Mouse (Mus musculus) intestine, embryonic 16.5 days (tissue): Measurements from ENCODE around the gene Cyp2s1. TPM values are rescaled to one million over a fixed set of nuclear protein-coding genes. Genes with fewer than 3 reads are reported as not detected.
A peak's percentile ranks its signal among the peaks of the same experiment; 100 is the strongest.

Experiments
- ATAC-seq: fragments of 200-750 bp; cut with Nextera tagmentation; 2 replicates; pipeline ENCODE4 v1.8.0; 2017; ENCODE audit warnings: moderate TSS enrichment, moderate library complexity
- H3K27ac ChIP-seq: fragments of 300-500 bp; sonication (generic); 2 replicates; pipeline ENCODE4 v1.5.1; 2014; ENCODE audit warnings: mild to moderate bottlenecking, low read length
- H3K27me3 ChIP-seq: fragments of 300-500 bp; sonication (generic); replicated peaks from 2 replicates; pipeline ENCODE4 v1.6.1; 2014; ENCODE audit warnings: low read length, control low read depth, mixed read lengths; ENCODE audit not compliant: control insufficient read depth, insufficient read depth
- H3K36me3 ChIP-seq: fragments of 300-500 bp; sonication (generic); 2 replicates; pipeline ENCODE4 v1.6.1; 2014; ENCODE audit warnings: low read length, control low read depth; ENCODE audit not compliant: control insufficient read depth, insufficient read depth
- H3K4me1 ChIP-seq: fragments of 300-500 bp; sonication (generic); 2 replicates; pipeline ENCODE4 v1.6.1; 2014; ENCODE audit warnings: low read length, control low read depth, mixed read lengths; ENCODE audit not compliant: control insufficient read depth, insufficient read depth
- H3K4me2 ChIP-seq: fragments of 300-500 bp; sonication (generic); 2 replicates; pipeline ENCODE4 v1.6.1; 2014; ENCODE audit warnings: low read depth, low read length, control low read depth
- H3K4me3 ChIP-seq: fragments of 300-500 bp; sonication (generic); 2 replicates; pipeline ENCODE4 v1.5.1; 2014; ENCODE audit warnings: mild to moderate bottlenecking, low read length
- H3K9ac ChIP-seq: fragments of 300-500 bp; sonication (generic); 2 replicates; pipeline ENCODE4 v1.6.1; 2014; ENCODE audit warnings: low read depth, low read length
- H3K9me3 ChIP-seq: fragments of 300-500 bp; sonication (generic); 2 replicates; pipeline ENCODE4 v1.6.1; 2016; ENCODE audit warnings: low read length, control low read depth; ENCODE audit not compliant: control insufficient read depth
- WGBS: fragments of 180-500 bp; shearing (Covaris S2); extraction: QIAGEN DNeasy Blood & Tissue Kit; methylation state at CpG from one replicate; pipeline ENCODE4 v1.1.7; 2014; 5-methylcytosine and 5-hydroxymethylcytosine counted together
- polyA plus RNA-seq: library from polyadenylated mRNA; unstranded; fragments of >200 nt; fragmentation: Nextera tagmentation; extraction: Ambion mirVana; gene quantifications from 2 replicates; pipeline ENCODE4 v1.2.1, GENCODE M21; 2015

The Cyp2s1 gene
- polyA plus RNA-seq, 1 experiment from 2014 or later, result 41.3 TPM

- Histone ChIP-seq H3K9me3 (no peaks in the 10 kb centered on the region), H3K36me3 (no peaks in the 10 kb centered on the region), H3K4me2 (peak overlapping the region; percentile 68), H3K4me1 (peaks cover 38% of the 10 kb centered on the region), H3K27ac (no peak overlapping the region), H3K27me3 (no peaks in the 10 kb centered on the region), H3K4me3 (peak overlapping the region; percentile 69; the same call in 1 of the 2 replicates), H3K9ac (peak overlapping the region; percentile 70)
- no peak for ATAC-seq
- WGBS, result 61% methylated on average over 4 of the region's 4 CpGs
Measured at GRCm38 (mm10) chr7:25786974-25787373, 29.7 kb downstream of the Cyp2s1 start.

GRCm38 (mm10) chr7:25785752-25786151 is 31.0 kb downstream of the Cyp2s1 start:
- H3K4me1 ChIP-seq, result peaks cover 51% of the 10 kb centered on the region
- H3K4me3 ChIP-seq, result no peak overlapping the region
- no peak for ATAC-seq
- peak overlapping the region; percentile 33; the same call in 1 of the 2 replicates for H3K9ac ChIP-seq
- WGBS, result 70% methylated on average over 4 of the region's 4 CpGs
- no peaks in the 10 kb centered on the region for H3K27me3 ChIP-seq
- H3K36me3 ChIP-seq, result no peaks in the 10 kb centered on the region
- no peaks in the 10 kb centered on the region for H3K9me3 ChIP-seq
- no peak overlapping the region for H3K4me2 ChIP-seq
- peak overlapping the region; percentile 14; the same call in 1 of the 2 replicates for H3K27ac ChIP-seq

GRCm38 (mm10) chr7:25784808-25785207 is 31.9 kb downstream of the Cyp2s1 start:
- Histone ChIP-seq H3K4me3 (no peak overlapping the region), H3K27me3 (no peaks in the 10 kb centered on the region), H3K4me1 (peaks cover 45% of the 10 kb centered on the region), H3K9ac (no peak overlapping the region), H3K36me3 (no peaks in the 10 kb centered on the region), H3K9me3 (no peaks in the 10 kb centered on the region), H3K4me2 (no peak overlapping the region), H3K27ac (no peak overlapping the region)
- ATAC-seq, result no peak
- WGBS, result 54% methylated on average over 1 of the region's 1 CpGs

GRCm38 (mm10) chr7:25783746-25784145 is 33.0 kb downstream of the Cyp2s1 start:
- no peak for ATAC-seq
- Histone ChIP-seq H3K9me3 (no peaks in the 10 kb centered on the region), H3K27me3 (no peaks in the 10 kb centered on the region), H3K36me3 (no peaks in the 10 kb centered on the region), H3K4me3 (no peak overlapping the region), H3K27ac (no peak overlapping the region), H3K9ac (no peak overlapping the region), H3K4me1 (peaks cover 37% of the 10 kb centered on the region), H3K4me2 (no peak overlapping the region)
- 65% methylated on average over 8 of the region's 8 CpGs for WGBS

GRCm38 (mm10) chr7:25782744-25783143 is 34.0 kb downstream of the Cyp2s1 start:
- Histone ChIP-seq H3K9ac (no peak overlapping the region), H3K36me3 (no peaks in the 10 kb centered on the region; the same call in none of the 2 replicates), H3K27me3 (no peaks in the 10 kb centered on the region), H3K9me3 (no peaks in the 10 kb centered on the region), H3K27ac (peak overlapping the region; percentile 57), H3K4me1 (peaks cover 35% of the 10 kb centered on the region), H3K4me3 (no peak overlapping the region; the same call in 1 of the 2 replicates), H3K4me2 (no peak overlapping the region)
- no peak for ATAC-seq
- 61% methylated on average over 6 of the region's 6 CpGs for WGBS

- H3K9ac ChIP-seq, result peak overlapping the region; percentile 62
- H3K27me3 ChIP-seq, result no peaks in the 10 kb centered on the region
- peaks cover 29% of the 10 kb centered on the region for H3K4me1 ChIP-seq
- H3K4me3 ChIP-seq, result peak overlapping the region; percentile 41
- peak overlapping the region; percentile 66 for H3K4me2 ChIP-seq
- WGBS, result 27% methylated on average over 11 of the region's 11 CpGs
- peak overlapping the region; percentile 80 for H3K27ac ChIP-seq
- H3K36me3 ChIP-seq, result no peaks in the 10 kb centered on the region; the same call in none of the 2 replicates
- no peaks in the 10 kb centered on the region for H3K9me3 ChIP-seq
- ATAC-seq, result peak; percentile 68
Measured at GRCm38 (mm10) chr7:25781937-25782610, 34.6 kb downstream of the Cyp2s1 start.

GRCm38 (mm10) chr7:25781321-25781936 is 35.3 kb downstream of the Cyp2s1 start:
- H3K36me3 ChIP-seq, result no peaks in the 10 kb centered on the region; the same call in none of the 2 replicates
- peaks cover 25% of the 10 kb centered on the region for H3K4me1 ChIP-seq
- ATAC-seq, result peak; percentile 44
- no peaks in the 10 kb centered on the region for H3K27me3 ChIP-seq
- peak overlapping the region; percentile 80 for H3K27ac ChIP-seq
- H3K4me2 ChIP-seq, result peak overlapping the region; percentile 66
- H3K9ac ChIP-seq, result peak overlapping the region; percentile 62
- WGBS, result 25% methylated on average over 33 of the region's 33 CpGs
- H3K9me3 ChIP-seq, result no peaks in the 10 kb centered on the region
- peak overlapping the region; percentile 41 for H3K4me3 ChIP-seq

- Histone ChIP-seq H3K27ac (peak overlapping the region; percentile 80; the same call in 1 of the 2 replicates), H3K4me2 (no peak overlapping the region), H3K36me3 (no peaks in the 10 kb centered on the region; the same call in none of the 2 replicates), H3K4me3 (no peak overlapping the region), H3K9me3 (no peaks in the 10 kb centered on the region), H3K9ac (no peak overlapping the region), H3K4me1 (peaks cover 22% of the 10 kb centered on the region), H3K27me3 (no peaks in the 10 kb centered on the region)
- 58% methylated on average over 4 of the region's 4 CpGs for WGBS
- no peak for ATAC-seq
Measured at GRCm38 (mm10) chr7:25780753-25781152, 36.0 kb downstream of the Cyp2s1 start.

GRCm38 (mm10) chr7:25780021-25780420 is 36.7 kb downstream of the Cyp2s1 start:
- no peaks in the 10 kb centered on the region; the same call in none of the 2 replicates for H3K36me3 ChIP-seq
- H3K27me3 ChIP-seq, result no peaks in the 10 kb centered on the region
- ATAC-seq, result no peak

More at GRCm38 (mm10) chr7:25780021-25780420, 36.7 kb downstream of the Cyp2s1 start:
- H3K4me2 ChIP-seq, result no peak overlapping the region
- no peak overlapping the region for H3K9ac ChIP-seq
- WGBS, result 90% methylated on average over 5 of the region's 5 CpGs
- H3K4me3 ChIP-seq, result no peak overlapping the region
- no peak overlapping the region for H3K27ac ChIP-seq
- peaks cover 21% of the 10 kb centered on the region for H3K4me1 ChIP-seq
- H3K9me3 ChIP-seq, result no peaks in the 10 kb centered on the region
